Mouse (Mus musculus): ENCODE measurements around the gene Slc15a5.

Gene Slc15a5

GRCm38 (mm10) chr6:137960023-137960778 lies 119.5 kb downstream of the Slc15a5 start:
- DNase-seq (ENCODE audit: low spot score): no peak

- no peak for DNase-seq (ENCODE audit: low spot score)
Observed at GRCm38 (mm10) chr6:137957630-137958029, 122.1 kb downstream of the Slc15a5 start.

- no peak for DNase-seq (ENCODE audit: low spot score)
Observed at GRCm38 (mm10) chr6:137956783-137957429, 122.8 kb downstream of the Slc15a5 start.

- no peak for DNase-seq (ENCODE audit: low spot score)
Observed at GRCm38 (mm10) chr6:137946520-137946919, 133.2 kb downstream of the Slc15a5 start.

GRCm38 (mm10) chr6:137940374-137941218 lies 139.1 kb downstream of the Slc15a5 start:
- no peak for DNase-seq (ENCODE audit: low spot score)

GRCm38 (mm10) chr6:137937541-137937940 lies 142.2 kb downstream of the Slc15a5 start:
- DNase-seq (ENCODE audit: low spot score): no peak

GRCm38 (mm10) chr6:137936268-137936667 lies 143.4 kb downstream of the Slc15a5 start:
- peak; percentile 41 for DNase-seq (ENCODE audit: low spot score)

GRCm38 (mm10) chr6:137935857-137936256 lies 143.9 kb downstream of the Slc15a5 start:
- no peak for DNase-seq (ENCODE audit: low spot score)

GRCm38 (mm10) chr6:137935341-137935740 lies 144.4 kb downstream of the Slc15a5 start:
- DNase-seq (ENCODE audit: low spot score): peak; percentile 56

GRCm38 (mm10) chr6:137934545-137935298 lies 145.0 kb downstream of the Slc15a5 start:
- DNase-seq (ENCODE audit: low spot score): no peak

Data from lung, postnatal 25 days (tissue).